In genomic region chr12:44923273-44923672, GRCm38 (mm10) we compare ENCODE assay signal across 26 mouse cellular contexts.
DNase-seq lines count a peak whose midpoint lies in the region; ATAC-seq and TF ChIP-seq lines count a peak whose summit lies in the region.
"Had no signal": no experiment of that assay in that cellular context is flagged by ENCODE, and none has a peak within 500 bp of the region (broad histone marks: within the 10 kb centered on the region; RNA-seq: fewer than 3 reads in every experiment).

No protein-coding gene starts in this region.

- H3K9ac ChIP-seq in kidney, embryonic 14.5 days (ENCODE audit: low read depth, low read length): no peak overlapping the region
- H3K9ac ChIP-seq in liver, postnatal 0 days (replicated peaks): no peak overlapping the region
- no peak overlapping the region for H3K9ac ChIP-seq in liver, embryonic 12.5 days
- H3K9ac ChIP-seq: forebrain, embryonic 13.5 days; heart, embryonic 13.5 days had no signal

- peak; percentile 12 for DNase-seq in kidney, adult 11 months
- no peak for DNase-seq in kidney, postnatal 25 days
- peak; percentile 44 for DNase-seq in kidney, adult 9 months
- no peak for DNase-seq in liver, postnatal 0 days
- DNase-seq in right cerebral cortex, adult 18-20 months: no peak
- DNase-seq: adrenal gland, postnatal 10 days; adrenal gland, postnatal 36 days; B cell, adult 2 months; cerebellum, adult 18-20 months; cerebellum, adult 9-10 months; cerebellum, postnatal 14 days; gastrocnemius, postnatal 10 days; gastrocnemius, postnatal 36 days; heart, adult 2 months; heart, postnatal 14 days; heart, postnatal 4 days had no signal

- no peaks in the 10 kb centered on the region for H3K9me3 ChIP-seq in kidney, embryonic 14.5 days (ENCODE audit: control insufficient read depth, low read length)
- H3K9me3 ChIP-seq in liver, postnatal 0 days (ENCODE audit: low read length): no peaks in the 10 kb centered on the region
- H3K9me3 ChIP-seq in liver, embryonic 12.5 days (replicated peaks): no peaks in the 10 kb centered on the region
- H3K9me3 ChIP-seq: forebrain, embryonic 10.5 days; forebrain, embryonic 13.5 days; heart, embryonic 10.5 days; heart, embryonic 13.5 days had no signal

- TF ChIP-seq CTCF in liver, postnatal 0 days (IDR thresholded peaks at IDR 0.05; ENCODE audit: low read depth): no peak

- WGBS in kidney, embryonic 14.5 days: 91% methylated on average over 3 of the region's 3 CpGs
- 71% methylated on average over 3 of the region's 3 CpGs for WGBS in liver, postnatal 0 days (ENCODE audit: insufficient replicate concordance)
- 62% methylated on average over 3 of the region's 3 CpGs for WGBS in liver, embryonic 12.5 days (ENCODE audit: insufficient replicate concordance)

- H3K4me3 ChIP-seq in kidney, embryonic 14.5 days (ENCODE audit: low read length): no peak overlapping the region
- H3K4me3 ChIP-seq in liver, postnatal 0 days (ENCODE audit: low read depth, low read length): no peak overlapping the region
- H3K4me3 ChIP-seq in liver, embryonic 12.5 days: no peak overlapping the region
- H3K4me3 ChIP-seq: forebrain, embryonic 10.5 days; forebrain, embryonic 13.5 days; heart, adult 2 months; heart, embryonic 10.5 days; heart, embryonic 13.5 days had no signal

- TF ChIP-seq EP300 in liver, postnatal 0 days (IDR thresholded peaks at IDR 0.05; ENCODE audit: low read depth): no peak

- H3K36me3 ChIP-seq in kidney, embryonic 14.5 days (ENCODE audit: control insufficient read depth, insufficient read depth, low read length): no peaks in the 10 kb centered on the region
- no peaks in the 10 kb centered on the region for H3K36me3 ChIP-seq in liver, postnatal 0 days (replicated peaks; ENCODE audit: insufficient read depth, low read length)
- H3K36me3 ChIP-seq in liver, embryonic 12.5 days: no peaks in the 10 kb centered on the region
- H3K36me3 ChIP-seq: forebrain, embryonic 10.5 days; G1E; heart, embryonic 10.5 days; heart, embryonic 13.5 days had no signal

- no peak for ATAC-seq in kidney, embryonic 14.5 days (ENCODE audit: low FRiP score, low TSS enrichment)
- ATAC-seq in liver, postnatal 0 days: no peak
- ATAC-seq in liver, embryonic 12.5 days: no peak
- ATAC-seq: forebrain, embryonic 13.5 days; forebrain, embryonic 16.5 days; Patski had no signal

- H3K4me2 ChIP-seq in kidney, embryonic 14.5 days (replicated peaks; ENCODE audit: low read depth, low read length): no peak overlapping the region
- H3K4me2 ChIP-seq in liver, postnatal 0 days (ENCODE audit: low read depth, low read length): no peak overlapping the region
- no peak overlapping the region for H3K4me2 ChIP-seq in liver, embryonic 12.5 days
- H3K4me2 ChIP-seq: forebrain, embryonic 13.5 days; heart, embryonic 13.5 days had no signal

- no peaks in the 10 kb centered on the region for H3K27me3 ChIP-seq in kidney, embryonic 14.5 days (ENCODE audit: control insufficient read depth, insufficient read depth, low read length)
- H3K27me3 ChIP-seq in liver, postnatal 0 days (ENCODE audit: insufficient read depth, low read length): no peaks in the 10 kb centered on the region
- H3K27me3 ChIP-seq in liver, embryonic 12.5 days (replicated peaks): no peaks in the 10 kb centered on the region
- H3K27me3 ChIP-seq: CH12.LX; forebrain, embryonic 13.5 days; heart, embryonic 13.5 days; Patski had no signal

- H3K4me1 ChIP-seq in kidney, embryonic 14.5 days (ENCODE audit: control insufficient read depth, insufficient read depth, low read length): peaks cover under 1% of the 10 kb centered on the region; the same call in 1 of the 2 replicates
- no peaks in the 10 kb centered on the region for H3K4me1 ChIP-seq in liver, postnatal 0 days (ENCODE audit: insufficient read depth)
- H3K4me1 ChIP-seq in liver, embryonic 12.5 days: no peaks in the 10 kb centered on the region

- H3K27ac ChIP-seq in kidney, embryonic 14.5 days (ENCODE audit: low read depth, low read length): no peak overlapping the region
- H3K27ac ChIP-seq in liver, postnatal 0 days (ENCODE audit: low read depth): peak overlapping the region; percentile 81
- no peak overlapping the region for H3K27ac ChIP-seq in liver, embryonic 12.5 days
- H3K27ac ChIP-seq: forebrain, embryonic 10.5 days; forebrain, embryonic 13.5 days; heart, adult 2 months; heart, embryonic 10.5 days; heart, embryonic 13.5 days had no signal

Comparison
In these comparisons a context has a peak if more than half of its experiments do, and no peak if none do; other contexts are left out.
1. DNase-seq: peak in kidney, adult 11 months (single experiment) and kidney, adult 9 months (single experiment); none in kidney, postnatal 25 days (0 of 2), liver, postnatal 0 days (single experiment) and right cerebral cortex, adult 18-20 months (single experiment).